Mouse (Mus musculus) embryonic facial prominence, embryonic 13.5 days (tissue): ENCODE data around the gene Lgr4. TPM values are rescaled to one million over a fixed set of nuclear protein-coding genes. Genes with fewer than 3 reads are reported as not detected.
A peak's percentile ranks its signal among the peaks of the same experiment; 100 is the strongest.

Experiments
- ATAC-seq: fragments of 200-750 bp; cut with Nextera tagmentation; 2 replicates; pipeline ENCODE4 v1.8.0; 2017; ENCODE audit warnings: low read depth; ENCODE audit not compliant: insufficient number of reproducible peaks, insufficient read depth, low FRiP score, low TSS enrichment
- H3K27ac ChIP-seq: fragments of 300-500 bp; sonication (generic); 2 replicates; pipeline ENCODE4 v1.5.1; 2015; ENCODE audit warnings: moderate library complexity, mild to moderate bottlenecking, inconsistent platforms
- H3K27me3 ChIP-seq: fragments of 300-500 bp; sonication (generic); 2 replicates; pipeline ENCODE4 v1.6.1; 2015; ENCODE audit warnings: mild to moderate bottlenecking, inconsistent platforms
- H3K36me3 ChIP-seq: fragments of 300-500 bp; sonication (generic); 2 replicates; pipeline ENCODE4 v1.6.1; 2015; ENCODE audit warnings: mild to moderate bottlenecking, inconsistent platforms
- H3K4me1 ChIP-seq: fragments of 300-500 bp; sonication (generic); 2 replicates; pipeline ENCODE4 v1.6.1; 2015; ENCODE audit warnings: inconsistent platforms
- H3K4me2 ChIP-seq: fragments of 300-500 bp; sonication (generic); 2 replicates; pipeline ENCODE4 v1.6.1; 2015; ENCODE audit warnings: moderate library complexity, mild to moderate bottlenecking, inconsistent platforms
- H3K4me3 ChIP-seq: fragments of 300-500 bp; sonication (generic); 2 replicates; pipeline ENCODE4 v1.5.1; 2015; ENCODE audit warnings: mild to moderate bottlenecking, inconsistent platforms
- H3K9ac ChIP-seq: fragments of 300-500 bp; sonication (generic); 2 replicates; pipeline ENCODE4 v1.6.1; 2015; ENCODE audit warnings: mild to moderate bottlenecking, inconsistent platforms
- H3K9me3 ChIP-seq: fragments of 300-500 bp; sonication (generic); 2 replicates; pipeline ENCODE4 v1.6.1; 2016; ENCODE audit warnings: inconsistent platforms
- WGBS: fragments of 180-500 bp; shearing (Covaris S2); methylation state at CpG from one replicate; pipeline ENCODE4 v1.1.7; 2015; ENCODE audit warnings: mixed read lengths; 5-methylcytosine and 5-hydroxymethylcytosine counted together
- polyA plus RNA-seq: library from polyadenylated mRNA; unstranded; fragments of >200 nt; fragmentation: Nextera tagmentation; extraction: Ambion mirVana; gene quantifications from 2 replicates; pipeline ENCODE4 v1.2.1, GENCODE M21; 2015

Gene Lgr4
- polyA plus RNA-seq, 1 experiment from 2014 or later = 19.3 TPM

GRCm38 (mm10) chr2:109923031-109923430, 5.6 kb downstream of the Lgr4 start:
- Histone ChIP-seq H3K36me3 (peaks cover 7% of the 10 kb centered on the region; the same call in 1 of the 2 replicates), H3K4me2 (0 out of 2 replicates have a peak overlapping the region, but pooled peaks have one; percentile 7), H3K9ac (no peak overlapping the region), H3K27me3 (no peaks in the 10 kb centered on the region), H3K4me1 (peaks cover 41% of the 10 kb centered on the region), H3K9me3 (no peaks in the 10 kb centered on the region), H3K4me3 (no peak overlapping the region), H3K27ac (no peak overlapping the region)
- ATAC-seq = no peak
- 77% methylated on average over 3 of the region's 3 CpGs for WGBS

DNA sequence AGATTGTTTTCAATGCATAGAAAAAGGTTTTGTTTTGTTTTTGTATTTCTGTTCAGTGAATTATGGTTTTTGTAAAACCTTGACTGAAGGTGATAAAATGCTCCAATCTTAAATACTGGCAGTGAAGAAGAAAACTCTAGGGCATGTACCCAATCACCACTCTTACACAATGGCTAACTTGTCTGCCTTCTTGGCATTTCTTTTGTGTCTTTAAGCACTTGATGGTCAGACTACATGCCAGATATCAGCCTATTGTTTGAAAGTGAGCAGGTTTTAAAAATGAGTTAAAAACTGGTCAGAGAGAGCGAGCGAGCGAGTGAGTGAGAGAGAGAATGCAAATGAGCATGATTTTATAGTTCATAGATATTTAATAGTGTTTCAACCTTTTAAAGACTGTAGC, 6.5 kb downstream of the Lgr4 start:
- no peak overlapping the region for H3K4me3 ChIP-seq
- H3K9me3 ChIP-seq = no peaks in the 10 kb centered on the region
- no peaks in the 10 kb centered on the region for H3K27me3 ChIP-seq
- H3K9ac ChIP-seq = no peak overlapping the region
- no peak for ATAC-seq
- peaks cover 44% of the 10 kb centered on the region for H3K4me1 ChIP-seq
- no peak overlapping the region for H3K27ac ChIP-seq
- no peak overlapping the region for H3K4me2 ChIP-seq
- WGBS = 91% methylated on average over 3 of the region's 3 CpGs
- H3K36me3 ChIP-seq = peaks cover 7% of the 10 kb centered on the region; the same call in 1 of the 2 replicates

- no peak overlapping the region for H3K27ac ChIP-seq
- WGBS = 94% methylated on average over 4 of the region's 4 CpGs
- H3K4me1 ChIP-seq = peaks cover 30% of the 10 kb centered on the region
- no peaks in the 10 kb centered on the region for H3K27me3 ChIP-seq
- no peak overlapping the region for H3K4me2 ChIP-seq
- no peak for ATAC-seq
- no peaks in the 10 kb centered on the region for H3K9me3 ChIP-seq
- H3K9ac ChIP-seq = no peak overlapping the region
- peaks cover 7% of the 10 kb centered on the region; the same call in 1 of the 2 replicates for H3K36me3 ChIP-seq
- H3K4me3 ChIP-seq = no peak overlapping the region
These were observed 9.5 kb downstream of the Lgr4 start for GRCm38 (mm10) chr2:109926984-109927383.

GRCm38 (mm10) chr2:109927446-109927845, 10.0 kb downstream of the Lgr4 start:
- Histone ChIP-seq H3K9ac (no peak overlapping the region), H3K9me3 (no peaks in the 10 kb centered on the region), H3K4me3 (no peak overlapping the region), H3K4me2 (no peak overlapping the region), H3K4me1 (peaks cover 35% of the 10 kb centered on the region), H3K36me3 (peaks cover 7% of the 10 kb centered on the region; the same call in 1 of the 2 replicates), H3K27me3 (no peaks in the 10 kb centered on the region), H3K27ac (no peak overlapping the region)
- 81% methylated on average over 7 of the region's 7 CpGs for WGBS
- ATAC-seq = no peak

DNA sequence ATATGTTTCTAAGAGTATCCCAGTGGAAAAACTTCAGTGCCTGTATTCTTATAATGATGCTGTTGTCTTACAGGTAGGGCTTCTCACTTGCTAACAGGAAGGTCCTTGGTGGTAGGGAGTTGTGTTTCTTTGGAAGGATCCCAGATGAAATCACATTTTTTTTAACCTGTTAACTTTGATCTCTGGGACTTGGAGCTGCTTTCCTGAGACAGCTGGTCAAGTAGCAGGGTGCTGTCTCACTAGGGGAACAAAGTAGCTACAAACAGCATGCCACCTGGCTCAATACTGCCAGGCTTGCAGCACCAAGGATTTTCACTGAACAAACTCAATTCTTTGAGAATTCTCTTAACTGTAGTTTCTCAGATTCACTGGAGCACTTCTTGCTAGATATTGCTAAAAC, 10.4 kb downstream of the Lgr4 start:
- H3K27ac ChIP-seq = no peak overlapping the region
- no peak overlapping the region for H3K4me2 ChIP-seq
- no peak overlapping the region for H3K9ac ChIP-seq
- no peaks in the 10 kb centered on the region for H3K27me3 ChIP-seq
- peaks cover 38% of the 10 kb centered on the region for H3K4me1 ChIP-seq
- peaks cover 7% of the 10 kb centered on the region; the same call in 1 of the 2 replicates for H3K36me3 ChIP-seq
- H3K4me3 ChIP-seq = no peak overlapping the region
- ATAC-seq = no peak
- H3K9me3 ChIP-seq = no peaks in the 10 kb centered on the region

GRCm38 (mm10) chr2:109928791-109929190, 11.3 kb downstream of the Lgr4 start:
- Histone ChIP-seq H3K36me3 (peaks cover 7% of the 10 kb centered on the region; the same call in 1 of the 2 replicates), H3K4me3 (no peak overlapping the region), H3K27me3 (no peaks in the 10 kb centered on the region), H3K9me3 (no peaks in the 10 kb centered on the region), H3K4me2 (no peak overlapping the region), H3K4me1 (peaks cover 40% of the 10 kb centered on the region), H3K9ac (no peak overlapping the region), H3K27ac (no peak overlapping the region)
- WGBS = 59% methylated on average over 4 of the region's 4 CpGs
- no peak for ATAC-seq

GRCm38 (mm10) chr2:109929256-109929655, 11.8 kb downstream of the Lgr4 start:
- Histone ChIP-seq H3K36me3 (peaks cover 7% of the 10 kb centered on the region; the same call in 1 of the 2 replicates), H3K4me2 (no peak overlapping the region), H3K4me3 (no peak overlapping the region), H3K27ac (no peak overlapping the region), H3K4me1 (peaks cover 40% of the 10 kb centered on the region), H3K9me3 (no peaks in the 10 kb centered on the region), H3K9ac (no peak overlapping the region), H3K27me3 (no peaks in the 10 kb centered on the region)
- ATAC-seq = no peak
- WGBS = 40% methylated on average over 3 of the region's 3 CpGs

GRCm38 (mm10) chr2:109930366-109930765, 12.9 kb downstream of the Lgr4 start:
- ATAC-seq = no peak
- Histone ChIP-seq H3K9me3 (no peaks in the 10 kb centered on the region), H3K4me1 (peaks cover 44% of the 10 kb centered on the region), H3K9ac (no peak overlapping the region), H3K36me3 (peaks cover 7% of the 10 kb centered on the region; the same call in 1 of the 2 replicates), H3K27me3 (no peaks in the 10 kb centered on the region), H3K4me2 (no peak overlapping the region), H3K4me3 (no peak overlapping the region), H3K27ac (no peak overlapping the region)
- 90% methylated on average over 5 of the region's 5 CpGs for WGBS

- H3K27ac ChIP-seq = no peak overlapping the region
- WGBS = 91% methylated on average over 4 of the region's 4 CpGs
These were observed 13.3 kb downstream of the Lgr4 start for GRCm38 (mm10) chr2:109930771-109931170.

GRCm38 (mm10) chr2:109931978-109932780, 14.7 kb downstream of the Lgr4 start:
- Histone ChIP-seq H3K27me3 (no peaks in the 10 kb centered on the region), H3K27ac (peak overlapping the region; percentile 17; the same call in 1 of the 2 replicates), H3K36me3 (no peaks in the 10 kb centered on the region), H3K9me3 (no peaks in the 10 kb centered on the region), H3K4me1 (peaks cover 47% of the 10 kb centered on the region), H3K9ac (peak overlapping the region; percentile 16; the same call in 1 of the 2 replicates), H3K4me3 (no peak overlapping the region), H3K4me2 (peak overlapping the region; percentile 39)
- no peak for ATAC-seq
- 20% methylated on average over 13 of the region's 13 CpGs for WGBS

More at GRCm38 (mm10) chr2:109930771-109931170, 13.3 kb downstream of the Lgr4 start:
- H3K27me3 ChIP-seq = no peaks in the 10 kb centered on the region
- peaks cover 5% of the 10 kb centered on the region; the same call in 1 of the 2 replicates for H3K36me3 ChIP-seq
- H3K9me3 ChIP-seq = no peaks in the 10 kb centered on the region
- no peak overlapping the region for H3K4me2 ChIP-seq
- H3K9ac ChIP-seq = no peak overlapping the region
- ATAC-seq = no peak
- H3K4me3 ChIP-seq = no peak overlapping the region
- H3K4me1 ChIP-seq = peaks cover 43% of the 10 kb centered on the region

DNA sequence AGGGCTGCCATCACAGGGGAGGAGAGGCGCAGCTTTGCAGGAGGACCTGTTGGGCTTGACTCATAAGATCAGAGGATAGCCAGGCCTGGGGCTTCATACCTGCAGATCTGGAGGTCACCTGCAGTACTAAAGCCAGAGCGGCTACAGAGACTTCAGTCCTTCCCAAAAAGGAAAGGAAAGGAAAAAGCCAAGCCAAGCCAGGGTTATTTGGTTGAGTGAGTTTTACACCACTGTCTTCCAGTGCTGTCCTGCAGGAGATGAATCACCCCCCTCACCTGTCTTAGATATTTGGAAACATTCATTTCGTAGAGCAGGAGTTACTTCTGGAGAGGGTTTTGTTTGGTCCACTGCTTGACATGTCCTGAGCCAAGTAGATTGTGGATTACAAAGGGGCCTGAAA, 15.7 kb downstream of the Lgr4 start:
- ATAC-seq = no peak

GRCm38 (mm10) chr2:109934086-109934485, 16.6 kb downstream of the Lgr4 start:
- ATAC-seq = no peak
- no peak overlapping the region for H3K4me2 ChIP-seq
- no peaks in the 10 kb centered on the region for H3K27me3 ChIP-seq
- peaks cover 36% of the 10 kb centered on the region for H3K4me1 ChIP-seq
- H3K9ac ChIP-seq = no peak overlapping the region
- no peak overlapping the region for H3K27ac ChIP-seq
- no peak overlapping the region for H3K4me3 ChIP-seq
- whole genome bisulfite sequencing = 65% methylated on average over 4 of the region's 4 CpGs
- no peaks in the 10 kb centered on the region for H3K36me3 ChIP-seq
- H3K9me3 ChIP-seq = no peaks in the 10 kb centered on the region

More for the DNA sequence above, 15.7 kb downstream of the Lgr4 start:
- H3K4me2 ChIP-seq = no peak overlapping the region
- H3K4me1 ChIP-seq = peaks cover 42% of the 10 kb centered on the region
- WGBS = 76% methylated on average over 3 of the region's 3 CpGs
- no peak overlapping the region for H3K27ac ChIP-seq
- no peak overlapping the region for H3K4me3 ChIP-seq
- no peaks in the 10 kb centered on the region for H3K9me3 ChIP-seq
- H3K36me3 ChIP-seq = no peaks in the 10 kb centered on the region
- H3K9ac ChIP-seq = no peak overlapping the region
- H3K27me3 ChIP-seq = no peaks in the 10 kb centered on the region
